Mouse (Mus musculus): Measurements from ENCODE around the gene Asb13.

The Asb13 gene

GRCm38 (mm10) chr13:3664241-3664640 lies 30.4 kb downstream of the Asb13 start:
- no peak for DNase-seq (ENCODE audit: extremely low spot score)

DNA sequence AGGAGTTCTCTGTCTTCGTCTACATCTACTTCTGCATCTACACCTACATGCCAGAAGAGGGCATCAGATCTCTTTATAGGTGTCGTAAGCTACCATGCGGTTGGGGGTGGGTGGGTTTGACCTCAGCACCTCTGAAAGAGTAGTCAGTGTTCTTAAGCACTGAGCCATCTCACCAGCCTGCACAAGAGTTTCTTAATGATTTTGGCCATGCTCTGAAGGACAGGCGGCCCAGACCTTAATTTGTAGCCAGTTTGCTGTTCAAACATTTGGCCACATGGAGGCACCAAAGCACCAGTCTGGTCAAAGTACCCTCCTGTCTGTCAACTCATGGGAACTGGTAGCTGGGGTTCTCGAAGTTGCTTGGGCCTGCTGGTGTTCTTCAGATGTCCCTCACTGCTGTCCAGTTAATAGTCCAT lies 31.5 kb downstream of the Asb13 start:
- peak; percentile 86 for DNase-seq (ENCODE audit: extremely low spot score)

GRCm38 (mm10) chr13:3667288-3667873 lies 33.5 kb downstream of the Asb13 start:
- DNase-seq (ENCODE audit: extremely low spot score) = no peak

GRCm38 (mm10) chr13:3668068-3668467 lies 34.2 kb downstream of the Asb13 start:
- DNase-seq (ENCODE audit: extremely low spot score) = no peak

DNA sequence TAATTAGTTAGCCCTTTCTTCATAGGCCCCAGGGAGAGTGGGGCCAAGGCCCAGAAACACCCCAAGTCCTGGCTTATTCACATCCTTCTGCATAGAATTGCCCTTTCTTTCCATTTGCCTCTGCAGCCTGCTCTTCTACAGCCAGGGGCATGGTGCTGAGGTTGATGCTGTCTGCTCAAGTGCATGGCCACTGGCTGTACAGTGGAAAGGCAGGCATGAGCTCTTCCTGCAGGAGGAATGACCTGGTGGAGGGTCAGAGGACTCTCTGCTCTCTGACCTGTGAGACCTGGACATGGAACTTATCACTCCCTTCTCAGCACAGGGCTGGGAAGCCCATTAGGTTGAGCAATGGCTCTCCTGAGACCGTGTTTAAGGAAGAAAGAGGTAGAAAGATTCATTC lies 35.8 kb downstream of the Asb13 start:
- DNase-seq (ENCODE audit: extremely low spot score) = peak; percentile 19

GRCm38 (mm10) chr13:3670039-3670438 lies 36.2 kb downstream of the Asb13 start:
- DNase-seq (ENCODE audit: extremely low spot score) = peak; percentile 31

GRCm38 (mm10) chr13:3673151-3673550 lies 39.3 kb downstream of the Asb13 start:
- DNase-seq (ENCODE audit: extremely low spot score) = no peak

- DNase-seq (ENCODE audit: extremely low spot score) = no peak
Observed at GRCm38 (mm10) chr13:3673622-3674021, 39.8 kb downstream of the Asb13 start.

GRCm38 (mm10) chr13:3675855-3676254 lies 42.0 kb downstream of the Asb13 start:
- DNase-seq (ENCODE audit: extremely low spot score) = no peak

DNA sequence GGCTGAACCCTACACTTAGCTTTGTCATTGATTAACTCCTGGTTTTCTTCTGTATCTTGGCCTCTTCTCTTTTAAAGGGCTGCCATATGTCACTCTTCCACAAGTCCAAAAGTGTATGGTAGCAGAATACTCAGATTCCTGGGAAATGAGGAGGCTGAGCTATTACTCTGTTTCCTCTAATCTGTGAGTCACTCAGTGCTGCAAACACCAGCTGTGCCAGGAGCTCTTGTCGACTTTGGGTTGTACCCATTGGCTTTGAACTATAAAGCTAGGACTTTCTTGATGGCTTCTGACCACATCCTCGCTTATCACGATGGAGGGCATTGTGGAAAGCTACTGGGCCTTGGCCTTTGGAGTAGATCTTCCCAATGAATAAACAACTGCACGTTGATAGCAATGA lies 45.3 kb downstream of the Asb13 start:
- no peak for DNase-seq (ENCODE audit: extremely low spot score)

DNA sequence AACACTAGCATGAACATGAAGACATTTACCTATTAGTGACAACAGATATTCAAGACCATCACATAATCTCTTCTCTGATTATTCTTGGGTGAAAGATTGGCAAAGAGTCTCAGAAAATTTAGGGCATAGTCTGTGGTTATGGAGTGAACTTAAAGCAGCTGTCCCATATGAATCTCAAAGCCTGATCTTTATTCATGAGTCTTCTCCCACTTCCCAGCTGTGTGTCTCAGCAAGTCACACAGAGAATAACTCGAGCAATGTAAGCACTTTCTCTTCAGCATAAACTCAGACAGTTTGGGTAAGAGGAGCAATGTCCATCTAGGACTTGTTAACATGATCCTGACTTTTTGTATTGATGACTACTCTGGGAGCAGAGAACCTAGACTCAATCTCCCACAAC lies 52.5 kb downstream of the Asb13 start:
- no peak for DNase-seq (ENCODE audit: extremely low spot score)

- DNase-seq (ENCODE audit: extremely low spot score) = peak; percentile 71
Observed at GRCm38 (mm10) chr13:3694599-3695343, 60.9 kb downstream of the Asb13 start.

DNA sequence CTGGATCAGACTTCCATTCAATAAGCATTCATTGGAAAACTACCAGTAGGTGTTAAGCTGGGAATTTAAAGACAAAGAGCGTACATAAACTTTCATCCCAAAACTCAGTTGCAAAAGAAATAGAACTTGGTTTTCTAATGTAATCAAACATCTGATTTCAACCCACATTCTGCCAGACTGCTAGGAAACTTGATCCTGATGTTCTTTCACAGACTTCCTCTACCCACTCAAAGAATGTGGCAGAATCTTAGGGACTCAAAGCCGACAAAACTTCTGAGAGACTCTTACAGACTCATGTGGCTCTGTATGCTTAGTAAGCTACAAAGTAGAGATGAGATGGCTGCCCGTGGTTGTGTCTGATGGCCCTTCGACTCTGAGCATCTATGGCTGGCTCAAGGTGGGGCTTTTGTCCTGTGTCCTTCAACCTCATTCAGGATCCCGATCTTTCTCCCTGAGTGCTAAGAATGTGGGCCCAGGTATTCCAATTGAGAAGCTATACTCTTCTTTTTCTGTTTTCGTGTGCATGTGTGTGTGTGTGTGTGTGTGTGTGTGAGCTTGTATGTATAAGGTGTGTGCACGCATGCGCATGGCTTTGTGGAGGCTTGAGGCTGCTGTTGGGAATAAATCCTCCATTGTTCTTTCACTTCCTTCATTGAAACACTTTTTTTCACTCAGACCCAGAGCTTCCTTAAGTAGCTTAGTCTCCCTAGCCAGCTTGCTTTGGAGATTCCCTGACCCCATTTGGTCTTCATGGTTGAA lies 63.3 kb downstream of the Asb13 start:
- no peak for DNase-seq (ENCODE audit: extremely low spot score)

DNA sequence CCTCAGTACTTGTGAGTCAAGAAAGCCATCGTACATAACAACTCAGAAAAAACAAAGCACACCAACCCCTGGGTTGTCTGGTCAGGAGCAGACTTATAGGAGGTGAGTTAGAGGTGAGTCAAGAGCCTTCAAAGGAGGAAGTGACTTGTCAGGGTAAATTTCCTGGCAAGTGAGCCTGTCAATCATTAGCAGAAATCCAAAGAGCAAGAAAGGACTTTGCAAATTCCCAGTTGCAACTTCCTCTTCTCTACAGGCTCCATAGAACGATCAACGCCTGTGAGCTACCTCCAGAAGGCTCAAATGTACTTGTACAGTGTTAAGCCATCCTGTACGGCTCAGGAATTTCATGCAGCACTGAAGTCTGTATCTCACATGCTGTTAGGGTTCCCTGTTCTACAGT lies 66.9 kb downstream of the Asb13 start:
- no peak for DNase-seq (ENCODE audit: extremely low spot score)

All from embryo, embryonic 9.5 days (tissue).